Mouse (Mus musculus) heart, embryonic 14.5 days (tissue): ENCODE data around the gene Stil. TPM values are rescaled to one million over a fixed set of nuclear protein-coding genes. Genes with fewer than 3 reads are reported as not detected.

ENCODE experiments used
- ATAC-seq: fragments of 200-750 bp; cut with Nextera tagmentation; 2 replicates; pipeline ENCODE4 v1.8.0; 2017; ENCODE audit warnings: low read depth, moderate TSS enrichment; ENCODE audit not compliant: insufficient number of reproducible peaks, insufficient read depth, low FRiP score
- H3K27ac ChIP-seq, 2 experiments: fragments of 200-500 bp in 1 of 2; fragments of 300-500 bp in 1 of 2; sonication (generic) in 1 of 2; replicated peaks in 1 of 2; 2 replicates each; pipeline ENCODE4 v1.5.1; 2012 to 2014; ENCODE audit warnings: low read depth in 2 of 2, low read length in 2 of 2, control low read depth in 1 of 2, mild to moderate bottlenecking in 1 of 2, mixed read lengths in 1 of 2; ENCODE audit not compliant: control insufficient read depth in 1 of 2, insufficient read depth in 1 of 2
- H3K27me3 ChIP-seq: fragments of 300-500 bp; sonication (generic); 2 replicates; pipeline ENCODE4 v1.6.1; 2014; ENCODE audit warnings: mild to moderate bottlenecking, low read length, control low read depth; ENCODE audit not compliant: control insufficient read depth, insufficient read depth
- H3K36me3 ChIP-seq: fragments of 300-500 bp; sonication (generic); 2 replicates; pipeline ENCODE4 v1.6.1; 2014; ENCODE audit warnings: mild to moderate bottlenecking, control low read depth, low read length, mixed read lengths; ENCODE audit not compliant: control insufficient read depth, insufficient read depth
- H3K4me1 ChIP-seq, 2 experiments: fragments of 200-500 bp in 1 of 2; fragments of 300-500 bp in 1 of 2; sonication (generic) in 1 of 2; 2 replicates each; pipeline ENCODE4 v1.6.1; 2012 to 2014; ENCODE audit warnings: low read length in 2 of 2, control low read depth in 1 of 2, mixed read lengths in 1 of 2; ENCODE audit not compliant: control insufficient read depth in 2 of 2, insufficient read depth in 2 of 2
- H3K4me2 ChIP-seq: fragments of 300-500 bp; sonication (generic); 2 replicates; pipeline ENCODE4 v1.6.1; 2014; ENCODE audit warnings: mild to moderate bottlenecking, low read length
- H3K4me3 ChIP-seq, 2 experiments: fragments of 200-500 bp in 1 of 2; fragments of 300-500 bp in 1 of 2; sonication (generic) in 1 of 2; 2 replicates each; pipeline ENCODE4 v1.5.1; 2012 to 2014; ENCODE audit warnings: low read length in 2 of 2, mild to moderate bottlenecking in 2 of 2, control low read depth in 1 of 2, low read depth in 1 of 2, moderate library complexity in 1 of 2; ENCODE audit not compliant: control insufficient read depth in 1 of 2, insufficient read depth in 1 of 2
- H3K9ac ChIP-seq: fragments of 300-500 bp; sonication (generic); 2 replicates; pipeline ENCODE4 v1.6.1; 2014; ENCODE audit warnings: mild to moderate bottlenecking, low read length
- H3K9me3 ChIP-seq: fragments of 300-500 bp; sonication (generic); 2 replicates; pipeline ENCODE4 v1.6.1; 2016; ENCODE audit warnings: low read length, control low read depth; ENCODE audit not compliant: control insufficient read depth
- WGBS: fragments of 180-500 bp; shearing (Covaris S2); extraction: QIAGEN DNeasy Blood & Tissue Kit; methylation state at CpG from one replicate; pipeline ENCODE4 v1.1.7; 2014; 5-methylcytosine and 5-hydroxymethylcytosine counted together
- polyA plus RNA-seq: library from polyadenylated mRNA; unstranded; fragments of >200 nt; fragmentation: Nextera tagmentation; extraction: Ambion mirVana; gene quantifications from 2 replicates; pipeline ENCODE4 v1.2.1, GENCODE M21; 2014

Stil gene
- polyA plus RNA-seq, 1 experiment from 2014 or later = 9.8 TPM

DNA sequence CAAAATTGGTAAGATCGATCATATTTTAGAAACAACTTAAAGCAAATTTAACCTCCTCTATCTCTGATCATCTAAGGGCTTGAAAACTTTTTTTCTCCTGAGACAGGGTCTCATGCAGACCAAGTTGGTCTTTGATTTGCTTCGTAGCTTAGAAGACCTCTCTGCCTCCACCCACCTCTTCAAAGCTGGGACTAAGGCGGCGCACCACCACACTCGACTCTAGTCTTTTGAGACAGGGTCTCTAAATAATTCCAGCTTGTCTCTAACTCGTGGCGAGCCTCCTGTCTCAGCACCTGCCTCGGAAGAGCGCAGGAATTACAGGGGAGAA is 550 bp upstream of the Stil start:
- Histone ChIP-seq H3K4me2 (peak overlapping the region; percentile 69), H3K9ac (peak overlapping the region; percentile 74), H3K27ac (peak overlapping the region; percentile 93 to 99), H3K4me3 (peak overlapping the region; percentile 65 to 98), H3K36me3 (peaks cover 14% of the 10 kb centered on the region), H3K9me3 (no peaks in the 10 kb centered on the region), H3K4me1 (peaks cover 0 to 15% of the 10 kb centered on the region in 2 experiments; a peak in 2 of 4 replicates), H3K27me3 (no peaks in the 10 kb centered on the region)
- ATAC-seq = no peak
- 8% methylated on average over 9 of the region's 9 CpGs for WGBS

DNA sequence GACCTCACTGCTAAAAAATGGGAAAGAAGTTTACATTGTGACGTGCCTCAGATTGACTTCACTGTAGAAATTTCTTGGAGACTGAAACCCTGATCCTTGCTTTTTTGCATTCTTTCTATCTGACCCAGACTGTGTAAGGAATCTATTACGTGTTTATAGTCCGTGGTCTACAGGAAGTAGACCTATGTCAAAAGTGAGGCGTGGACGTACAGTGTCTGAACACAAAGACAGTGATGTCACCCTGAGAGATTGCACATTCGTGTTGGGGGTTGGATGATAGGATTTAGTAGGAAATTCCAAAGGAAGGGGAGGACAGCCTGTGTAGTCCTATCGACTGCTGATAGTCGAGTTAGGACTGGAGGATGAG is 453 bp downstream of the Stil start:
- Histone ChIP-seq H3K27ac (peak overlapping the region; percentile 69 to 91), H3K27me3 (no peaks in the 10 kb centered on the region), H3K4me2 (peak overlapping the region; percentile 67), H3K9ac (peak overlapping the region; percentile 75), H3K9me3 (no peaks in the 10 kb centered on the region), H3K4me1 (peaks cover 0 to 15% of the 10 kb centered on the region in 2 experiments; a peak in 2 of 4 replicates), H3K4me3 (peak overlapping the region; percentile 65 to 98), H3K36me3 (peaks cover 22% of the 10 kb centered on the region)
- no peak for ATAC-seq
- under 1% methylated on average over 8 of the region's 8 CpGs for WGBS

DNA sequence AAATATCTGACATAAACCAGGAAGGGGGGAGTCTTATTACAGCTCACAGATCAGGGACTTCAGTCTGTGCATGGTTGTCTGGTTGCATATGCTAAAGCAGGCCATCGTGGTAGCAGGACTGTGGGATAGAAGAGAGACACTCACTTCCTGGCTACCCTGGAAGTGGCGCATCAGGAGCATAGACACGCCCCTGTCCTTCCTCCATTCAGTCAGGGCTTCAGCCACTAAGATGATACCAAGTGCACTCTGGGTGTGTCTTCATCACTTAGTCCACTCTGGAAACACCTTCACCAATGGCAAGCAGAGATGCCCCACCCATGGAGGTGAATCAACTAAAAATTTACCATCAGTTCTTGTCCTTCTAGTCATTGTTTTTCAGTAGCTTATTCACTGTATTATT is 14.3 kb downstream of the Stil start:
- no peak overlapping the region for H3K4me2 ChIP-seq
- WGBS = 92% methylated on average over 3 of the region's 3 CpGs
- H3K4me3 ChIP-seq = no peak overlapping the region
- no peak for ATAC-seq
- H3K9ac ChIP-seq = no peak overlapping the region
- no peak overlapping the region for H3K27ac ChIP-seq
- no peaks in the 10 kb centered on the region for H3K27me3 ChIP-seq
- H3K9me3 ChIP-seq = no peaks in the 10 kb centered on the region
- no peaks in the 10 kb centered on the region for H3K4me1 ChIP-seq
- peaks cover 89% of the 10 kb centered on the region for H3K36me3 ChIP-seq

DNA sequence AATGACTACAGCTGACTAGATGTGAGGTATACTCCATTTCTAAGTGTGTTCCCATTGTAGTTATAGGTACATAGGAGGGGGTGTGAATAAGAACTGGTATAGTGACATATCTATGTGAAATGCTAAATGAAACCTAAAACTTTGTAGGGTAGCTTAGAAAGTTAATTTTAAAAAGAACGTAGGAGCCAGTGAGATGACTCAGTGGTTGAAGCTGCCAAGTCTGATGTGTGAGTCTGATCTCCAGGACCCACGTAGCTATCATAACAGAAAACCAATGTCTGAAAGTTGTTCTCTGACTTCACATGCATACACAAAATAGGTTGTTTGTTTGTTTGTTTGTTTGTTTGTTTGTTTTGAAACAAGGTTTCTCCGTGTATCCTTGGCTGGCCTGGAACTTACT is 20.0 kb downstream of the Stil start:
- H3K27me3 ChIP-seq = no peaks in the 10 kb centered on the region
- no peak overlapping the region for H3K4me2 ChIP-seq
- 85% methylated on average over 3 of the region's 3 CpGs for WGBS
- H3K9ac ChIP-seq = no peak overlapping the region
- H3K4me1 ChIP-seq = no peaks in the 10 kb centered on the region
- H3K27ac ChIP-seq = no peak overlapping the region
- no peaks in the 10 kb centered on the region for H3K9me3 ChIP-seq
- H3K36me3 ChIP-seq = peaks cover 88% of the 10 kb centered on the region
- no peak for ATAC-seq
- H3K4me3 ChIP-seq = no peak overlapping the region

DNA sequence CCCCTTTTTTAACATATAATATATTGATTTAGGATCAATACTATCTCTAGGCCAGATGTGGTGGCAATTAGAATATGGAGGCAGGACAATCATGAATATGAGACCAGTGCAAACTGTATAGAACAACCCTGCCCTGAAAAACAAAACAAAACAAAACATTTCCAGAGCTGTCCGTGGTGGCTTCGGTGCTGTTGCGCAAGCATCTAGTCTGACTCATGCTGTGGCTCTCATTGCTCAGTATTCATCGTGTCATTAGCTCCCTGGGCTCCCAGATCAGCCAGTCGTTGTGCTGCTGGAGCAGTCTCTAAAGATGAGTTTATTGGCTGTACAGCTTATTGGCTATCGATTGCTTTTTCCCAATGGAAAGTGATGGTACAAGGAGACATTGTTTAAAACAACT is 35.1 kb downstream of the Stil start:
- Histone ChIP-seq H3K27me3 (no peaks in the 10 kb centered on the region), H3K36me3 (peaks cover 73% of the 10 kb centered on the region), H3K27ac (no peak overlapping the region), H3K4me3 (no peak overlapping the region), H3K9ac (no peak overlapping the region), H3K4me2 (no peak overlapping the region), H3K4me1 (no peaks in the 10 kb centered on the region), H3K9me3 (no peaks in the 10 kb centered on the region)
- no peak for ATAC-seq
- 84% methylated on average over 6 of the region's 6 CpGs for WGBS

DNA sequence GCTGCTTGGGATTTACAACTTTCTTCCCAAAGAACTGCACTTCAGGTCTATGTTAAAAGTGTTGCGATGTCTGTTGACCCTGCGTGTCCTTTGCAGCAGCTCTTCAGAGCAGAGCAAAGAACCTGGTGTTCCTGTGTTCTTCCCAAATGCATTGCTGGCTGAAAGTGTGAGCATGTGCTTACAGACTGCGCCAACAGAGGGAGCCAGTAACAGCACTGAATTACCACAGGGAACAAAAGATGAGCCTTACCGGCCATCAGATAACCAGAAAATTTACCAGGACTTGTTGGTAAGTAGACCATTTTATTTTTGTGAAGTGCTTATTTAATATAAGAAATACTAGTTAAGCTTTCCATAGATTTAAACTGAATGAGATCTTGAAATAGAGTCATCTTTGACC is 38.3 kb downstream of the Stil start:
- Histone ChIP-seq H3K4me2 (no peak overlapping the region), H3K27ac (no peak overlapping the region), H3K36me3 (peaks cover 71% of the 10 kb centered on the region), H3K4me1 (no peaks in the 10 kb centered on the region), H3K4me3 (no peak overlapping the region), H3K9ac (no peak overlapping the region), H3K9me3 (no peaks in the 10 kb centered on the region), H3K27me3 (no peaks in the 10 kb centered on the region)
- ATAC-seq = no peak
- 37% methylated on average over 4 of the region's 4 CpGs for WGBS

DNA sequence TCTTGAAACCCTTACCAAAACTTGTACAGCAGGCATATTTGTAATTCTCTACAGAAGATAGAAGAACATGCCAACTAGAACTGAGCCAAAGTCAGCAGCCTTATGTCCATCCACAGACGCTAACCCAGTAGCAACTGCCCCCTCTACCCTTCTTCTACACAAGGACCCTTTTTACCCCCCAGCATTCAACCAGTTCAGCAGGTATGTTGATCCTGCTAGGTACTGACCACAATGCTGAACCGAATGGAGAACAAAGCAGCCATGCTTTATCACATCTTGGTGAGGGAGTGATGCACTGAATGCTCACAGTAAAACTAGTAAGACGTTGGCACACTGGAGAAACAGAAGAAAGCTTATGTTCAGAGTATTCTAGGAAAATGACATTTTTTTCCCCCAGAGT is 45.7 kb downstream of the Stil start:
- 75% methylated on average over 3 of the region's 3 CpGs for WGBS
- H3K9me3 ChIP-seq = no peaks in the 10 kb centered on the region

DNA sequence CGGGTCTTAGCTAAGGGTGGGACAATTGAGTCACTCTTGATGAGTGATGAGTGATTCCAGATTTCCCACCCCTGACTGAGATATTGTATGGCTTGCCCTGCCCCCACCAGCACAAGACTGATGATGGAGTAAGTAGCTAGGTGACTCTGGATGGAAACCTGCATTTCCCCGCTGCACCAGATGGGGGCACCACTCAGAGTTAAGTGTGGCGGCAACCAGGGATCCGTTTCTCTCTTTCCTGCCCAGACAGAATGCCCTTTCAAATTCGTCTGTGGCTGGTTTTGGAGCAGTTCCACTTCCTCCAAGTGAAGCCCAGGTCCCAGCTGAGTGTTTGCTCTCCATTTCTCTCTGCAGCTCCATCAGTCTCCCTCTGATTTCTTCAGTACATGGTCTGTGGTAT is 47.8 kb downstream of the Stil start:
- H3K4me2 ChIP-seq = no peak overlapping the region
- peaks cover 7% of the 10 kb centered on the region in 2 experiments for H3K4me1 ChIP-seq
- H3K9me3 ChIP-seq = no peaks in the 10 kb centered on the region
- H3K36me3 ChIP-seq = peaks cover 5% of the 10 kb centered on the region; the same call in 1 of the 2 replicates
- no peak overlapping the region for H3K9ac ChIP-seq
- no peak overlapping the region for H3K27ac ChIP-seq
- H3K27me3 ChIP-seq = peaks cover 22% of the 10 kb centered on the region; the same call in 1 of the 2 replicates
- H3K4me3 ChIP-seq = no peak overlapping the region
- WGBS = 6% methylated on average over 5 of the region's 5 CpGs
- no peak for ATAC-seq

More for the DNA sequence above, 45.7 kb downstream of the Stil start:
- Histone ChIP-seq H3K4me3 (no peak overlapping the region), H3K4me1 (peaks cover 0 to 2% of the 10 kb centered on the region in 2 experiments; a peak in 2 of 4 replicates), H3K36me3 (peaks cover 26% of the 10 kb centered on the region), H3K4me2 (no peak overlapping the region), H3K27ac (no peak overlapping the region), H3K27me3 (peaks cover 18% of the 10 kb centered on the region; the same call in 1 of the 2 replicates), H3K9ac (no peak overlapping the region)
- no peak for ATAC-seq
